Mouse (Mus musculus): Measurements from ENCODE around the gene Ift140.

Gene Ift140

DNA sequence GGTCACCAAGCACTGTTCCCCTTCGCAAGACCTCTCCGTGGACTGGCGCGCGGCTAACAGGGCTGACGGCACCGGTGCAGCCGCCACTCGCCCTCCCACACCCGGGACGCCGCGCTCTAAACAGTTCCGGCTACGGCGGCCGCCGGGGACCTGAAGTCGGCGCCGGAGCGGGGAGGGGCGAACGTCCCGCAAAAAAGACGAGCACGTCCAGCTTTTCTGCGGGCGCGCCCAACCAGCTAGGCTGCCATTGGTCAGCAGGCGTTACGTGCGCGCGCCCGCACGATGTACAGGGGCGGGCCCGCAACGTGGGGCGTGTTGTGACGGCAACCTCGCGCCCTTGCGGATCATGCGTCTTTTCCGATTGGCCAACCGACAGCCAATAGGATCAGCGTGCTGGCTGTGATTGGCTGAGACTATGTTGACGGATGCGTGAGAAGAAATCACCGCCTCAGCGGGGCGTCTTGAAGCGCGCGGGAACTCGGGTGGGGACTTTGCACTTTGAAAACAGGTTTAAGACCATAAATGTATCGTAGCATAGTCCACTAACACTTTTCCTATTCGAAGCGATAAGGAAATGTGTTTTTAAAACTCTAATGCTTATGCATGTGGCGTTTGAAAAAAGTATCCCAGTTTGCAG is at the start of gene Ift140, which contains the start of gene Cramp1l:
TSS of gene Ift140 (plus strand) at position 431 of the 637 bp plus-strand sequence.
TSS of gene Cramp1l (minus strand) at position 134 of the 637 bp plus-strand sequence.
- in situ Hi-C loops (cut with MboI, MseI): no loop called here

GRCm38 (mm10) chr17:24987221-24987620 is 28.7 kb upstream of the Ift140 start:
- in situ Hi-C loops (cut with MboI, MseI): no loop called here

- in situ Hi-C loops (cut with MboI, MseI): no loop called here
Measured at GRCm38 (mm10) chr17:24994721-24995120, 21.2 kb upstream of the Ift140 start.

DNA sequence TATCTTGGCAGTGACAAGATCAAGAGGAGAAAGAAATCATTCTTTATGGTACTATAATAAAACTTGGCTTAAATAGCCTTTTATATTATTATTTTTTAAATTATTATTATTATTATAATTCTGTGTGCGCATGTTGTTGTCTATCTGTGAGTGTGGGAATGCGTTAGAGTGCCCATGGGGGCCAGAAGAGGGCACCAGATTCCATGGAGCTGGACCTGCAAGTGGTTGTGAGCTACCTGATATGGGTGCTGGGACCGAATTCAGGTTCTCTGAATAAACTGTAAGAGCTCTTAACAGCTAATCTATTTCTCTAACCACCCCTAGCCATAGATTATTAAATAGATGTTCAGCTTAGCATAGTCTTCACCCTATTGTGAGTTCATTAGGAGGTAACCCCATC is 10.8 kb upstream of the Ift140 start:
- in situ Hi-C loops (cut with MboI, MseI): no loop called here

- in situ Hi-C loops (cut with MboI, MseI): no loop called here
Measured at GRCm38 (mm10) chr17:25007480-25007879, 8.4 kb upstream of the Ift140 start.

DNA sequence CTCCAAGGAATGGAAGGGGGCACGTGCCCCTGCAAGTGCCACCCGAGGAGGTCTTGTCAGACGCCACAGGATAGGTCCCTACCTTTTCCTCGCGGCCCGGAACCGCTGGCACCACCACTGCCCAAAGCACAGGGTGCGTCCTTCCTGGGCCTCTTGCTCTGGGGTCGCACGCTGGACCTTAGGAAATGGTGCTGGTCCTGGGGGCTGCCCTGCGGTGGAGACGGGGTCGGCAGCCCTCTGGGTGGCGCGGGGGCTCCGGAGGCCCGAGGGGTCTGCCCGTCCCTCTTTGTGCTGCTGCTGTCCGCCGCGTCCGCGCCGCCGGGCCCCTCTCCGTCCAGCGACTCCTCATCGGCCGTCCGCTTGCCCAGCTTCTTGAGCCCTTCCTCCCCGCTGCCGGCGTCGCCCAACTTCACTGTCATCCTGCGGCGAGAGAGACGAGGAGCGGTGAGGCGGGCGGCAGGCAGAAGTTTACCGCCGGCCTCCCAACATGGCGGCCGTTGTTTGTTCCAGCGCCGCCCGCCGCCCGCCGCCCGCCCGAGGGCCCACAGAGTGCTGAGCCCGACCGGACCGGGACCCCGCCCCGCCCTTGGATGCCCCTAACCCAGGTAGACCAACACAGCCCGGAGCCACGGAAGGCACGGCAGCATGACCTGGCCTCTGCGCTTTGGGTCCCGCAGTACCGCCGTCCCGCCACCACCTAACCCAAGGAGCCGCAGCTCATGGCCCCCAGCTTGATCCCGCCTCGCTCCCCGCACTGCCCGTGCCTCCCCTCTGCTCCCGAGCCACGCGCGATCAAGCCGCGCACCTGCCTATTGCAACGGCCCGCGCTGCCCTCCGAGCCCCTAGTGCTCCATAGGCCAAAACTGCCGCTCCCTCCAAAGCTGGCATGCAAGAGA is 2.0 kb upstream of the Ift140 start:
- in situ Hi-C loops (cut with MboI, MseI): no loop called here

DNA sequence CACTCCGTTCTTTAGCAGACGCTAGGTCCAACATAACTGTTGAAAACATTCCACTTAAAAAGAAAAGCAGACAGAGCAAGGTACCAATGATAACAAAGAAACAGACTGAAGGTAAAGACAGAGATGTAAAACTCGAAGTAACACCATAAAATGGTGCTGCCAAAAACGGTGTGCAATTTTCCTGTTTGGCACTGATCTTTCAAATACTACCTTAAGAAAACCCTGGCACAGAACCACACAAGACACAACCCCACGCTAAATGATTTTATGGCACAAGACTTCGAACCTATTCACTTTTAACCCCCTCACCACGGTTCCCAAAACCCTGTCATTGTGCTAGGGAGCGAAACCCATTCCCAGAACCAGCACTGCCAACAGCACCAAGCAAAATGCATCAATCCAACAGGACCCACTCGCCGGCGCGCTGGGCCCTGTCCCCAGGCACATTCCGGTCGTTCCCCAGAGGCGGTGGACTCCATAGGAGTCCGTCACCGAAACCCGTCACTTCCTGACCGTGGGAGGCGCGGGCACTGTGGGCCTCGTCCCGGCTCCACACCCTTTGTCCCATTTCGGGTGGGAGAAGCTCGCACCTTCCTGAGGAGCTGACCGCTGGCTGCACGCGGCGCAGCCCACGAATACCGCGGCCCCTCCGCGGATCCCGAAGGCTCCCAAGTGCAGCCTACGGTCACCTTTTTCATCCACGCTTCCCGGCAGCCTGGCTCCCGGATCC is 879 bp upstream of the Ift140 start:
- in situ Hi-C loops (cut with MboI, MseI): no loop called here

DNA sequence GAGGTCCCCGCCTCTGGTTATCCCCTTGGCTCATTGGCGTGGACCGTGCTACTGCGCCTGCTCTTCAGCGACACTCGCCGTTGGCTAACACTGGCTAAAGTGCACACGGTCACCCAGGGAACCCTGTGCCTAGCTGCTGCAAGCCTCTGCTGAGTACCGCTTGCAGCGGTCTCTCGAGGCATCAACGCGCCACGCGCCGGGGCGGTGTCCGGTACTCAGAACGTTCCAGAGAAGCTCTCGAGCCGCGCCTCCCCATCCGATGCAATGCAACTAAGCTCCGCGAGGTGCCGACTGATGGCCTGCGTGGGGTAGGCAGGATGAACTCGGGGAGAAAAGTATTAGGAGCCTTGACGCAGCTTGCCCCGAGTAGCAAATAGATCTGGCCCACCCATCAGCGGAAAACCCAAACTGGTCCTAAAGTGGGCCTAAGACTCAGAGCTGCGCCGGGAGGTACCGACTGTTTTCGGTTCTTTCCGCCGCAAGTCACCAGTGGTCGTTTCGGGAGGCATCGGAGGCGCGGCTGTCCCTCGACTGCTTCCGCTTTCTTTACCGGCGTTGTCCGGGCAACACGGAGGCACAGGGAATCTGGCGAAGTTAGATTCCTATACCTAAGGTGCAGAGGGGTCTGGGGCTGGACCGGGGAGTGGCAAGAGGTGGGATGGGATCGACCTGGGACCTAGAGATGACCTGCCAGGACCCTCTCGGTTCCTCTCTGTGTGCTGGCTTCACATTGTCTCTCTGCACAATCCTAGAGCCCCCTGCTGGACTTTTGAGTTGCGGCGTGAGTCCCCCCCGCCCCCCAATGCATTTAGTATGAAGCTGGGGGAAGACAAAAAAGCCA is 627 bp downstream of the Ift140 start:
- in situ Hi-C loops (cut with MboI, MseI): no loop called here

GRCm38 (mm10) chr17:25036183-25036582 is 20.3 kb downstream of the Ift140 start:
- in situ Hi-C loops (cut with MboI, MseI): no loop called here

DNA sequence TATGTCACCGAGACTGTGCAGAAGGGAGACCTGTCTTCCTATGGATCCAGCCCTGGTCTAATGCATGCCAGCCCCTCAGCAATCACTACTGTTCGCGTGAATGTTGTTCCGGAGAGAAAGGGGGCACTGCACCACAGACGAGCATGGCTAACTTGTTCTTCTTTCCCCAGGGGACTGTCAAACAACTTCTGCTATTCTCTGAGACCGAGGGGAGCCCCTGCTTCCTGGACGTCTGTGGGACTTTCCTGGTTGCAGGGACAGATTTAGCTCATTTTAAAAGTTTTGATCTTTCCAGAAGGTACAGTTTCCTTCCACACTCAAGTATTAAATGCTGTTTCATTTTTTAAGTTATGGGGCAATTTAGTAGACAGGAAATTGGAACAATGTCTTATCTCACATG is 29.0 kb downstream of the Ift140 start:
- in situ Hi-C loops (cut with MboI, MseI): loop anchor here (5.0 to 10.0 kb wide), 2 partner anchors 63 to 270 kb away; partner anchors contain the start of gene Prss29

DNA sequence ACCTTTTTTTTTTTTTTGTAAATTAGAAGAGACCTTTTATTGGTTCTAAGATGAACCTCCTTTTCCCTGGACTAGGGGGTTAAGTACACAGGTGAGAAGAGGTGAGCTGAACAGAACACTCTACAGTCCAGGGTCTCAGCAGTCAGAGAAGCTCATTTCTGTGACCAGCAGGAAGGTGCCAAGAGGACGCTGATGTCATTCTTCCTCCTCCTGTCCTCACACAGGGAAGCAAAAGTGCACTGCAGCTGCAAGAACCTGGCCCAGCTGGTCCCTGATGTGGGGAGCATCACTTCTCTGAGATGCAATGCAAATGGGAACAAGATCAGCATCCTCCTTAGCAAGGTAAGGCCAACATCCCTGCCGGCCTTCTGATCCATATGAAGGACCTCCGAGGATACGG is 29.4 kb downstream of the Ift140 start:
- in situ Hi-C loops (cut with MboI, MseI): loop anchor here (5.0 to 10.0 kb wide), 2 partner anchors 63 to 270 kb away; partner anchors contain the start of gene Prss29

- in situ Hi-C loops (cut with MboI, MseI): loop anchor here (5.0 to 10.0 kb wide), 2 partner anchors 65 to 268 kb away; partner anchors contain the start of gene Prss29
Measured at GRCm38 (mm10) chr17:25047143-25047542, 31.3 kb downstream of the Ift140 start.

- in situ Hi-C loops (cut with MboI, MseI): no loop called here
Measured at GRCm38 (mm10) chr17:25053274-25053673, 37.4 kb downstream of the Ift140 start.

DNA sequence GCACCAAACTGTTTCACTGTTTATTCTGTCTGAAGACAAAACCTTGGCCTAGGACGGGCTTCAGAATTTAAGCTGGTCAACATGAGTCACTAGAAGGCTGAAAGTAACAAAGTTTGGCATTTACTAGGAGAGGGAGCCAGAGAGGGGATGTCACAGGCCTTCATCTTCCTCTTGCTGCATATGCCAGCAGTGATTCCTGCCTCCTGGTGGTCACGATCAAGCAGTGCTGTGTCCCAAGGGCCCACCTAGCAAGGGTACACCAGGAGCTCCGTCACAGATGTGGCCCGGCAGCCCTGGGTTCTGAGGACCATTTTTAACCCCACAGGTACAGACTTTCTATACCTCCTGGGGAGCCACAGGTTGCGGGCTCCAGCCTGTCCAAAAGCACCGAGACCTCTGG is 41.2 kb downstream of the Ift140 start:
- in situ Hi-C loops (cut with MboI, MseI): no loop called here

GRCm38 (mm10) chr17:25063261-25063660 is 47.4 kb downstream of the Ift140 start:
- in situ Hi-C loops (cut with MboI, MseI): no loop called here

- in situ Hi-C loops (cut with MboI, MseI): no loop called here
Measured at GRCm38 (mm10) chr17:25063872-25064271, 48.0 kb downstream of the Ift140 start.

DNA sequence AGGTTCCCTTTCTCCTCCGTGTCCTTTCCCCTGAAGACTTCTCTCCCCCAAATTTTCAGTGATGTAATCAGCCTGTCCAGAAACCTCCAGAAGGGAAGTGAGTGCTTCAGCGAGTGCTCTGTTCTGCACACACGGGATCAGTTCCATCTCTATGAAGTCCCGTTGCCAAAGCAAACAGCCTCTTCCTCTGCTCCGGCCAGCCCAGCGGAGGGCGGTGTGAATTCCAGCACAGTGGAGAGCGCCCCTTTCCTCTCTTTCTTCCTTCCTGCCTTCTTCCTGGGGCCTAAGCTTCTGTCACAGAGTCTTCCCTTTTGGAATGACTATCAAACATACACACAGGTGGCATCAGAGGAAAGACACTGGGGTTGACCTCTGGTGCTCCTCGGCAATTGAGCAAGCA is 48.5 kb downstream of the Ift140 start:
- in situ Hi-C loops (cut with MboI, MseI): no loop called here

DNA sequence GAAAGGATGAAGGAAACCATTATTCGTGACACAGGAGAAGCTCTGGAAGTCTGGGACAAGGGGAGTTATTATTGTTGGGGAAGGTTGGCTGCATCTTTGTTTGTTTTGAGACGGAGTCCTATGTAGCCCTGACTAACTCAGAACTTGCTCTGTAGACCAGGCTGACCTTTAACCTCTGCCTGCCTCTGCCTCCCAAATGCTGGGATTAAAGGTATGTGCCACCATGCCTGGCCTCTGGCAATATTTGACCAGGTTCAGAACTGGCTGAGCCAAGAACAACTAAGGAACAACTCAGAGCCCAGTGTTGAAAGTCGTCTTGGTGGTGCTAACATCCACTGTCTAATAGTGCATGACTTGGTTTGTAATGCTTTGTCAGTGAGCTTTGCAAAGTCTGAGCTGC is 49.3 kb downstream of the Ift140 start:
- in situ Hi-C loops (cut with MboI, MseI): no loop called here

- in situ Hi-C loops (cut with MboI, MseI): no loop called here
Measured at GRCm38 (mm10) chr17:25066595-25066994, 50.7 kb downstream of the Ift140 start.

GRCm38 (mm10) chr17:25067442-25067851 is 51.6 kb downstream of the Ift140 start:
- in situ Hi-C loops (cut with MboI, MseI): no loop called here

DNA sequence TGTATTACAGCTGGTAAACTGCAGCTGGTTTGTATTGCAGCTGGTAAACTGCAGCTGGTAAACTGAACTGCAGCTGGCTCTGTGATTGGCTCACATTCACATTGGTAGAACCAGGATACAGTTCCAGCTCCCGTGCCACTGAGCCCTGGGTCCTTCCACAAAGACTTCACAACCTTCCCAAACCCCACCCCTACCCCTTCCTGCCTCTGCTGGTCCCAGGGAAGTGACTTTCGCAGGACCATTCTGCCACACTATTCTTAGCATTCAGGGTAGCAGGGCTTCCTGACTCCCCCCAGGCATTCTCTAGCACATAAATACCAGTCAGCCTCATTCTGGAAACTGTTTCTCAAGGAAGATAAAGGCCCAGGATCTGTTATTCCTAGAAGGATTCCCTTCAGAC is 52.8 kb downstream of the Ift140 start:
- in situ Hi-C loops (cut with MboI, MseI): no loop called here

All from T-helper 2 cell (primary cell).